Mouse (Mus musculus) limb, embryonic 13.5 days (tissue): Measurements from ENCODE around the gene Psma1. TPM values are rescaled to one million over a fixed set of nuclear protein-coding genes. Genes with fewer than 3 reads are reported as not detected.

ENCODE experiments used
- ATAC-seq: fragments of 200-750 bp; cut with Nextera tagmentation; 2 replicates; pipeline ENCODE4 v1.8.0; 2017; ENCODE audit warnings: low read depth, moderate number of reproducible peaks, moderate TSS enrichment; ENCODE audit not compliant: low FRiP score
- H3K27ac ChIP-seq: fragments of 300-500 bp; sonication (generic); 2 replicates; pipeline ENCODE4 v1.5.1; 2015; ENCODE audit warnings: inconsistent platforms, mild to moderate bottlenecking, moderate library complexity
- H3K27me3 ChIP-seq: fragments of 300-500 bp; sonication (generic); 2 replicates; pipeline ENCODE4 v1.6.1; 2015; ENCODE audit warnings: mild to moderate bottlenecking, inconsistent platforms
- H3K36me3 ChIP-seq: fragments of 300-500 bp; sonication (generic); 2 replicates; pipeline ENCODE4 v1.6.1; 2015; ENCODE audit warnings: inconsistent platforms, mild to moderate bottlenecking, moderate library complexity
- H3K4me1 ChIP-seq: fragments of 300-500 bp; sonication (generic); 2 replicates; pipeline ENCODE4 v1.6.1; 2015; ENCODE audit warnings: inconsistent platforms
- H3K4me2 ChIP-seq: fragments of 300-500 bp; sonication (generic); replicated peaks from 2 replicates; pipeline ENCODE4 v1.6.1; 2015; ENCODE audit warnings: inconsistent platforms, mild to moderate bottlenecking, moderate library complexity
- H3K4me3 ChIP-seq: fragments of 300-500 bp; sonication (generic); 2 replicates; pipeline ENCODE4 v1.5.1; 2015; ENCODE audit warnings: moderate library complexity, mild to moderate bottlenecking, inconsistent platforms
- H3K9ac ChIP-seq: fragments of 300-500 bp; sonication (generic); 2 replicates; pipeline ENCODE4 v1.6.1; 2015; ENCODE audit warnings: mild to moderate bottlenecking, inconsistent platforms
- H3K9me3 ChIP-seq: fragments of 300-500 bp; sonication (generic); 2 replicates; pipeline ENCODE4 v1.6.1; 2016; ENCODE audit warnings: inconsistent platforms
- WGBS: fragments of 180-500 bp; shearing (Covaris S2); methylation state at CpG from one replicate; pipeline ENCODE4 v1.1.7; 2015; 5-methylcytosine and 5-hydroxymethylcytosine counted together
- polyA plus RNA-seq: library from polyadenylated mRNA; unstranded; fragments of >200 nt; fragmentation: Nextera tagmentation; extraction: Ambion mirVana; gene quantifications from 2 replicates; pipeline ENCODE4 v1.2.1, GENCODE M21; 2015

Gene Psma1
- polyA plus RNA-seq, 1 experiment from 2014 or later = 408 TPM

DNA sequence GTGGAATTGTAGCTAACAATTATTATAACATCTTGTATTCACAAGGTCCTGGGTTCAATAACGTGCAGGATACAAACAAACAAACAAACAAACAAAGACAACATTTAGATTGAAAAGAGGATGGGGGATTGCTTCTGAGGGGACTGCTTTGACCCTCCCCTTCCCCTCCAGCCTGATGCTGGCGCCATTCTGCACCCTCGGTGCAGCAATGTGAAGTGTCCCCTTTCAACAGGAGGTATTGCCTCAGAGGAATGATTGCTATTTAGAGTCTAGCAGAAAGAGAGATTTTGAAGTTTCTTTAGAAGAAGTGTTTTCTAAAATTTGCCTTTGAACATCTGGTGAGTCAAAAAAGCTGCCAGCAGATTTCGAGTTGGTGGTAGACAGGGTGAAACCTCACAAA lies 23.3 kb upstream of the Psma1 start:
- no peak overlapping the region for H3K9ac ChIP-seq
- H3K4me1 ChIP-seq = no peaks in the 10 kb centered on the region
- H3K27ac ChIP-seq = no peak overlapping the region
- 60% methylated on average over 4 of the region's 4 CpGs for WGBS
- H3K27me3 ChIP-seq = no peaks in the 10 kb centered on the region
- H3K4me3 ChIP-seq = no peak overlapping the region
- H3K36me3 ChIP-seq = no peaks in the 10 kb centered on the region
- no peak overlapping the region for H3K4me2 ChIP-seq
- ATAC-seq = no peak
- H3K9me3 ChIP-seq = no peaks in the 10 kb centered on the region

GRCm38 (mm10) chr7:114294698-114295097 lies 18.8 kb upstream of the Psma1 start:
- Histone ChIP-seq H3K27ac (no peak overlapping the region), H3K4me1 (peaks cover 21% of the 10 kb centered on the region), H3K9me3 (no peaks in the 10 kb centered on the region), H3K27me3 (no peaks in the 10 kb centered on the region), H3K4me2 (no peak overlapping the region), H3K9ac (no peak overlapping the region), H3K4me3 (no peak overlapping the region), H3K36me3 (no peaks in the 10 kb centered on the region)
- WGBS = 80% methylated on average over 5 of the region's 5 CpGs
- ATAC-seq = no peak

DNA sequence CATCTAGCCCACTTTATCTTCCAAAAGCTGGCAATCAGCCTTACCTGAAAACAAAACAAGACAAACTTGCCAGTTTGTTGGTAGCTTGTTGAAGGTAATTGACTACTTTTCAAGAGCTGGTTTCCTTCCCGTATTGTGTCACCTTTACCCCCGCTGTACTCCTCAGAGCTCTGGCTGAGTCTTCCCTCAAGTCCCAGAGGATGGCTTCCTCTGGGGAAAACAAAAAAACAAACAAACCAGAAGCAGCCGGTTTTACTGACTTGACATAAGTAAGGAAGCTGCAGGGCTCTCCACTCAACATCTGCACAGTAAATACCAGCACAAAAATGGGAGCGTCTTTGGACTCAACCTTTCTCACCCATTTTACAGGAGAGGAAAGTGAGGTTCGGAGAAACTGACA lies 18.0 kb upstream of the Psma1 start:
- H3K9me3 ChIP-seq = no peaks in the 10 kb centered on the region
- H3K27ac ChIP-seq = no peak overlapping the region
- no peaks in the 10 kb centered on the region for H3K36me3 ChIP-seq
- no peaks in the 10 kb centered on the region for H3K27me3 ChIP-seq
- no peak overlapping the region for H3K4me2 ChIP-seq
- no peak overlapping the region for H3K9ac ChIP-seq
- WGBS = 74% methylated on average over 5 of the region's 5 CpGs
- no peak for ATAC-seq
- H3K4me1 ChIP-seq = peaks cover 21% of the 10 kb centered on the region
- no peak overlapping the region for H3K4me3 ChIP-seq

- H3K27ac ChIP-seq = no peak overlapping the region
- peaks cover 21% of the 10 kb centered on the region for H3K4me1 ChIP-seq
- no peaks in the 10 kb centered on the region for H3K36me3 ChIP-seq
- peak overlapping the region; percentile 39; the same call in 1 of the 2 replicates for H3K9ac ChIP-seq
- 17% methylated on average over 12 of the region's 12 CpGs for WGBS
- no peak for ATAC-seq
- no peaks in the 10 kb centered on the region for H3K9me3 ChIP-seq
- H3K27me3 ChIP-seq = no peaks in the 10 kb centered on the region
- peak overlapping the region; percentile 46 for H3K4me2 ChIP-seq
- no peak overlapping the region for H3K4me3 ChIP-seq
Measured at GRCm38 (mm10) chr7:114292501-114292971, 16.6 kb upstream of the Psma1 start.

GRCm38 (mm10) chr7:114291461-114292335 lies 15.8 kb upstream of the Psma1 start:
- 59% methylated on average over 15 of the region's 15 CpGs for WGBS
- no peaks in the 10 kb centered on the region for H3K27me3 ChIP-seq
- no peaks in the 10 kb centered on the region for H3K36me3 ChIP-seq
- H3K4me2 ChIP-seq = no peak overlapping the region
- H3K9me3 ChIP-seq = no peaks in the 10 kb centered on the region
- no peak overlapping the region for H3K4me3 ChIP-seq
- no peak for ATAC-seq
- peaks cover 21% of the 10 kb centered on the region for H3K4me1 ChIP-seq
- H3K27ac ChIP-seq = no peak overlapping the region
- H3K9ac ChIP-seq = no peak overlapping the region

DNA sequence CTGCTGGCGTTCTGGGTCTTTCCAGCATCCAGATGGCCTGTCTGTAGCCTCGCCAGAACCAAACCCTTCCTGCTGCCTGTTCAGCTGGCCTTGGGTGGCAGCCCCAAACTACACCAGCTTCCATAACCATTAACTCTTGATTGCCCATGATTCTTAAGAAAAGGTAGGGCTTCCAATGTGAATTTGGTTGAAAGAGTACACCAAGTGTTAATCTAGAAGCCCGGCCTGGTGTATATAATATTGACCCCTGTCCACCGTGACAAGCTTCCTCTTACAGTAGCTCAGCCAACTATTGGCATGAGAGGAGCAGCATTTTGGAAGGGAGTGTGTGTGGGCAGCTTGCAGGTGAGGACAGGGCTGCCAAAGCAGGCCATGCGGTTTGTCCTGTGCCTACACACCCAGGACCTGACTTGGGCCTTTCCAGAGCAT lies 14.2 kb upstream of the Psma1 start:
- Histone ChIP-seq H3K27me3 (no peaks in the 10 kb centered on the region), H3K4me2 (no peak overlapping the region), H3K9ac (no peak overlapping the region), H3K4me1 (peaks cover 21% of the 10 kb centered on the region), H3K36me3 (no peaks in the 10 kb centered on the region), H3K4me3 (no peak overlapping the region), H3K9me3 (no peaks in the 10 kb centered on the region; the same call in 1 of the 2 replicates), H3K27ac (no peak overlapping the region)
- 50% methylated on average over 5 of the region's 5 CpGs for WGBS
- ATAC-seq = no peak

DNA sequence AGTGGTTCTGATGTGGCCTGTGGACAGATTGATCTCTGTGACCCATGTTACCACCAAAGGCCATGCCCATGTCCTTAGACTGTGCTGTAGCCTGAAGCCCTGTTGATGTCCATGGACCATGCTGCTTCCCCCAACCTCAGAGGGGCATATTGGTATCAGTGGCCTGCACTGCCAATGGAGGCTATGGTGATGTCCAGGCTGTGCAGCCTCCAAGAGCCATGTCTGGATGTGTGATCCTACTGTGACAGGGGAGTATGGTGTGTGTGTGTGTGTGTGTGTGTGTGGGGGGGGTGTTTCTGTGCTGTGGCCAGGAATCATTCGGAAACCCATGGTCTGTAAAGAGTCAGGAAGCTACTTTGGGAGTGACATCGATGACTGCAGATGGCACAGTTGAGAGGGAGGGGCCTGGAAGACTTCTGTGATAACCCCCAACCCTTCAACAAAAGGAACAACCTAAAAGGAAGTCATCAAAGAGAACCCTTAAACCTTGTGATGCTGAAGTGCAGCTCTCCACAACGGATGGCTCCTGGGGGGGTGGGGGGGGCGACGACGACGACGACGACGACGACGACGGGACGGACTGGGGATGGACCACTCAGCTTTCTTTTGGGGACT lies 8.5 kb upstream of the Psma1 start:
- no peak overlapping the region for H3K27ac ChIP-seq
- H3K9ac ChIP-seq = no peak overlapping the region
- H3K9me3 ChIP-seq = no peaks in the 10 kb centered on the region; the same call in 1 of the 2 replicates
- no peak for ATAC-seq
- no peaks in the 10 kb centered on the region for H3K27me3 ChIP-seq
- 95% methylated on average over 14 of the region's 14 CpGs for WGBS
- no peak overlapping the region for H3K4me2 ChIP-seq
- no peaks in the 10 kb centered on the region for H3K4me1 ChIP-seq
- no peak overlapping the region for H3K4me3 ChIP-seq
- H3K36me3 ChIP-seq = no peaks in the 10 kb centered on the region

DNA sequence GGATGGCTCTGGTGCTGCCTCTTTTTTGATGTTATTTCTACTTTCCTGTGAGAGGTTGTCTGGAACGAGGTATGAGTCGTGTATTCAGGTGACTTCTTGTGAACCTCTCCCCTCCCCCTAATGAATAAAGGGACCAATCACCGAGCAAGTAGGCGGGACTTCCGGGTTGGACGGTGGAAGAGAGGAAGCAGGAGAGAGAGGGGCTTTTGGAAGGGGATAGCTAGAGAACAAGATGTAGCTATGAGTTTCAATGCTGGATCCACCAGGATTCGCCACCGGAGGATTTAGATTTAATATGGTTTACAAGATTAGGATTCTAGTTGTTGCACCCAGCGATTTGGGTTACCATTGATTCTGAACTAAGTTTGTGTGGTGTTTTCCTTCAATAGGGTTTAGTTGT lies 7.1 kb upstream of the Psma1 start:
- Histone ChIP-seq H3K27me3 (no peaks in the 10 kb centered on the region), H3K27ac (no peak overlapping the region), H3K9ac (no peak overlapping the region), H3K4me2 (no peak overlapping the region), H3K4me1 (no peaks in the 10 kb centered on the region), H3K4me3 (no peak overlapping the region), H3K9me3 (no peaks in the 10 kb centered on the region; the same call in 1 of the 2 replicates), H3K36me3 (no peaks in the 10 kb centered on the region)
- 74% methylated on average over 9 of the region's 9 CpGs for WGBS
- no peak for ATAC-seq

GRCm38 (mm10) chr7:114281671-114282070 lies 5.8 kb upstream of the Psma1 start:
- Histone ChIP-seq H3K27ac (no peak overlapping the region), H3K4me2 (no peak overlapping the region), H3K4me3 (no peak overlapping the region), H3K9me3 (no peaks in the 10 kb centered on the region; the same call in 1 of the 2 replicates), H3K27me3 (no peaks in the 10 kb centered on the region), H3K36me3 (no peaks in the 10 kb centered on the region), H3K9ac (no peak overlapping the region), H3K4me1 (0 out of 2 replicates have a peak, but pooled peaks cover 3% of the 10 kb centered on the region)
- 57% methylated on average over 3 of the region's 3 CpGs for WGBS
- no peak for ATAC-seq

GRCm38 (mm10) chr7:114275372-114276004 lies 430 bp downstream of the Psma1 start:
- H3K27me3 ChIP-seq = no peaks in the 10 kb centered on the region
- H3K4me1 ChIP-seq = peaks cover 13% of the 10 kb centered on the region
- H3K9me3 ChIP-seq = no peaks in the 10 kb centered on the region
- WGBS = 1% methylated on average over 24 of the region's 24 CpGs
- H3K4me2 ChIP-seq = peak overlapping the region; percentile 93
- ATAC-seq = no peak; the same call in 1 of the 2 replicates
- peaks cover 33% of the 10 kb centered on the region for H3K36me3 ChIP-seq
- peak overlapping the region; percentile 86 for H3K9ac ChIP-seq
- H3K27ac ChIP-seq = 0 out of 2 replicates have a peak overlapping the region, but pooled peaks have one; percentile 11
- H3K4me3 ChIP-seq = peak overlapping the region; percentile 71

DNA sequence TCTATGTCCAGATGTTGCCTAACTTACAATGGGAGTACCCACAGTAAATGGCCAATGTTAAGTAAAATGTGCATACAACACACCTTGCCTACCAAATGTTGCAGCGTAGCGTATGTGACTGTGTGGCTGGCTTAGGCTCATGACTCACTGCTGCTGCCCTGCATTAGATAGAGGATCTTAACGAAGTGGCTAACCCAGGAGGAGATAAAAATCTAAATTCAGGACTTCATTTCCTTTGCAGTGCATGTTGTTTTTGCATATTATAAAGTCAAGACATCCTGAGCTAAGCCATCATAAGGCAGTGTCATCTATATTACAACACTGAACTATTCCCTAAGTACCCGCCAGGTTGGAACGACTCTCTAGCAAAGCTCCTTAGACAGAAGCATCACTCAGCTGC lies 7.5 kb downstream of the Psma1 start:
- Histone ChIP-seq H3K9me3 (peaks cover 6% of the 10 kb centered on the region; the same call in 1 of the 2 replicates), H3K4me1 (no peaks in the 10 kb centered on the region), H3K36me3 (peaks cover 87% of the 10 kb centered on the region), H3K9ac (no peak overlapping the region), H3K4me2 (no peak overlapping the region), H3K27me3 (no peaks in the 10 kb centered on the region), H3K27ac (no peak overlapping the region), H3K4me3 (no peak overlapping the region)
- 96% methylated on average over 5 of the region's 5 CpGs for WGBS
- ATAC-seq = no peak
